Mouse (Mus musculus) adipocyte (in vitro differentiated cells): Measurements from ENCODE around the gene Krt33b.
A peak's percentile ranks its signal among the peaks of the same experiment; 100 is the strongest.

Source experiments
- DNase-seq: peaks from one replicate; pipeline ENCODE4 v3.0.0-alpha.2; 2016; ENCODE audit warnings: low spot score

Krt33b gene

DNA sequence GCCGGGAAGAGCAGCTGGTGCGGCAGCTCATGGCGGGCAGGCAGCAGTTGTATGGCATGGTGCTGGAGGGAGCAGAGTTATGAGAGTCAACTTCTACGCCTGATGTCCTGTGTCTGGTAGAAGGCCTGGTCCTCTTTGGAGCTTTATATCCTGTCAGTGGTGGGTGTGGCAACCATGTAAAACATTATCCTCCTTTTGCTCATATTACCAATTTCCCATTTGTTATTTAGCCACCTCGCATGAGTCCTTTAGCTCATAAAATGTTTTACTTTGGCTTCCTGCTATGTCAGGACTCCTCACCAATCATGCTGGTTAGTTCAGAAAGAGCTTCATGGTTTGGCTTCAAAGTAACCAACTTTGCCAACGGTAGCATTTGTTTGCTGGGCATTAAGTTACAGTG is at the start of gene Krt33b:
Krt33b (minus strand) TSS at position 101 of the 400 bp plus-strand sequence.
- DNase-seq = no peak

DNA sequence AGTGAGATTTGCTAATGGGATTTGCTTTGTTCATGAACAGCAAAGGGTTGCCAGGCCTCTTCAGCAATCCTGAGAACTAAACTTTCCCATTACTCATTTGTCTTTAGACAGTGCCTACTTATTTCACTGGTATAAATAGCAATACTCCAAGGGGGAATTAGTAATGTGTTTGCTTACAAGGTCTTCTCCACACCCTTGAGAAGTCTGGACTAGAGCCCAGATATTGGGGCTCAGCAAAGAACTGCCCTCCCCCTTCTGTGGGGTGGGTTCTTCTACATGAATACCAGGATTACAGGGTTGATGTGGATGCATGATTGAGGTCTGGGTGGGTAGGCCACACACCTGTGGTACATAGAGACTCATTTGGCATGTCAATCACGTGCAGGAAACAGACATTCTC is 44.2 kb upstream of the Krt33b start:
- peak; percentile 6 for DNase-seq

DNA sequence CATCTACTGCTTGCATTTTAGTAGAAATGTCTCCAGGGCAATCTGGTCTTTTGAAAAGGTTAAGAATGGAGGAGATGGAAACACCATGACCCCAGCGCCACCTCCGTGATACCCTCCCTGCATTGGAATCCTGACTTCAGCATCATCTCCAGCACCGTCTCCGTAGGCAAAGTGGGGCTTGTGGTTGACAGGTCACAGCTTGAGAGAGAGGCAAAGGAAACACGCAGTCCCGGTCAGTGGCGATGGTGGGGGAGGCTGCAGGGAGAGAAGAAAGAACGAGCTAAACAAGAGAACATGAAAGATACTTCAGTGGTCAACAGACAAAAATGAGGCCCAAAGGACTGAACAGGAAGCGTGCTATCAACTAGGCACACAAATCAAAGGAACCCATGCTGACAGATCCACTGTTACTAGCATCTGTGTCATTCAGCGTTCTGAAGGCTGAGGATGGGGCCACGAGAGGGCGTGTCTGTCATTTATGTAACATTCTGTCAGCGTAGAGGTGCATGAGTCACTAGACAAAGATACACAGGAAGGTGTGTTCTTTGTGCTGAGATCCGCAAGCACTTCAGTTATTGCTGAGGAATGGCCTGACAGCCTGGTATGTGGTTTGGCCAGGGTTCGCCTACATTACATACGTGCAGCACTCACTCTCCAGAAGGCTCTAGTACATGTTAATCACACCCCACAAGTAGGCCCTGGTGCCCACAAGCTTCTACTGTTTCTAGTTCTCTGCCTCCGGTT is 37.8 kb upstream of the Krt33b start:
- DNase-seq = no peak

DNA sequence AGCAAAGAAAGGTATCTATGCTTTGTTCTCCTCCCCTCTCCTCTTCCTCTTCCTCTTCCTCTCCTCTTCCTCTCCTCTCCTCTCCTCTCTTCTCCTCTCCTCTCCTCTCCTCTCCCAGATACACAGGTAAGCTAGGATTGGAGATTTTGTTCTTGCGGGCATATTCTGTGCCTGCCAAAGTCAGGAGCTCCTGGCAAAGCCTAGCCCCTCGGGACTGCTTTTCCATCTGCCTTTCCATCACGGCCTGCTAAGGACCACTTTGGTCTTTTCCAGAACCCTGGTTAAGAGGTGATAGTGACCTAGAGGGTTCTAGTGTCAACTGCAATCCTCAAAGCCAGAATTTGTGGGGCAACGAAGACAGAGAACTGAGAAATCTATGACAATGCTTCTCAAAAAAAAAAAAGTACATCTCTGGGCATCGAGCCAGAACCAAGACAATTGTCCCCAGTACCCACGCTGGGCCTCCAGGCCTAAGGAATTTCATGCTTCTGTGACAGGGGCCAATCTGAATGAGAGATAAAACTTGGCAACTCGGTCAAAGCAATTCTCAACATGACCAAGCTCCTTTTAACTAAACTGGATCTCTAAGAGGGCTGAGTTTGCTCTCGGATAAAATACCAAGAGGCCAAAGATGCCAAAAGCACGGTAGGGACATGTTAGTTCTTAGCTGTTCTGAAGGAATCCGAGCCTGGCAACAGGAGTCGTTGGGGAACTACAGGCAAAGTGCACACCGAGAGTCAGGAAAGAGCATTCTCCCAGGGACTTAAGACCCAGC is 36.8 kb upstream of the Krt33b start:
- peak; percentile 22 for DNase-seq

DNA sequence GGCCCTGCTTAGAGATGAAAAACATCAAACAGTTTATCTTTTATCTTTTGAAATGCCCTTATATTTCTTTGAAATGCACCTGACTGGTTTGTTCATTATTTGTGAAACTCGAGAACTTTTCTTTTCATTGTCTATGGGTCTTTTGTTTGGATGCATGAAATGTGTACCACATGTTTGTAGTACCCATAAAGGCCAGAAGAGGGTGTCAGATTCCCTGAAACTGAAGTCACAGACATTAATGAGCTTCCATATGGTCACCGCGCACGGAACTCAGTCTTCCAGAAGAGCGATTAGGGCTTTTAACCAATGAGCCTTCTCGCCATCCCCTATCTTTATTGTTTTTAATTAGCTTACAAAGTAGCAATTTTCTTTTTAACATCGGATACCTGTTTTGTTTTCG is 29.2 kb upstream of the Krt33b start:
- DNase-seq = no peak

GRCm38 (mm10) chr11:100055686-100056655 is 26.3 kb upstream of the Krt33b start:
- no peak for DNase-seq

GRCm38 (mm10) chr11:100050451-100050850 is 20.8 kb upstream of the Krt33b start, which contains the start of gene Krt31:
Krt31 (minus strand) TSS chr11:100050551.
- DNase-seq = no peak

- no peak for DNase-seq
Observed at GRCm38 (mm10) chr11:100047193-100047592, 17.5 kb upstream of the Krt33b start.

- peak; percentile 10 for DNase-seq
Observed at GRCm38 (mm10) chr11:100046303-100046866, 16.7 kb upstream of the Krt33b start.

- no peak for DNase-seq
Observed at GRCm38 (mm10) chr11:100041454-100041853, 11.8 kb upstream of the Krt33b start, which contains the start of gene Krt34. Krt34 (minus strand) TSS chr11:100041554.

DNA sequence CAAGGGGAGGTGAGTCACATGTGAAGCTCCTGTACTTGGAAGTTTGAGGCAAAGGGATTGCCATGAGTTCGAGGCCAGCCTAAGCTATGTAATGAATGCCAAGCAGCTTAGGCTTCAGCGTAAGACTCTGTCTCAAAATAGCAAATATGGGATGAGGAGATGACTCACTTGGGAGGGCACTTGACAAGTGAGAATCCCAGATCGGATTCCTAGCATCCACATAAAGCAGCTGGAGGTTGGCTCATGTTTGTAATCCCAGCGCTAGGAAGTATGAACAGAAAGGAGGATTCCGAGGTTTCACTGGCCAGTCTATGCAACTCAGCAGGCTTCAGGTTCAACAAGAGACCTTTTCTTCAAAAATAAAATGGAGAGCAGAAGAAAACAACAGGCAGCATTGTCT is 8.2 kb downstream of the Krt33b start:
- DNase-seq = no peak

- peak; percentile 47 for DNase-seq
Observed at GRCm38 (mm10) chr11:100019466-100019865, 10.2 kb downstream of the Krt33b start.

DNA sequence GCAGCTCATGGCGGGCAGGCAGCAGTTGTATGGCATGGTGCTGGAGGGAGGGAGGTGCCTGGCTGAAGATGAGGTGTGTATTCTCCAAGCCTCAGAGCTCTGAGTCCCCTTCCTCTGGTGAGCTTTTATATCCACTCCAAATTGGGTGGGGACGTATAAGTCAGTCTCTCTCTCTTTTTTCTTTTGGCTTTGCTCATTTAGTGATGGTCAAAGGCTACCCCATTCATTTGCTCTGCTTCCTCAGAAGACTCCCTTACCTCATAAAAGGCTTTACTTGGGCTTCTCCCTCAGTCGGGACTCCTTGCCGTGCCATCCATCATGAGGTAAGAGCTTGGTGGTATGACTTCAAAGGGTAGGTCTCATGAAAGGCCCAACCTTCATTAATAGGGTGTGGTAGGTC is 13.6 kb downstream of the Krt33b start, which contains the start of gene Krt33a:
Krt33a (minus strand) TSS at position 101 of the 400 bp plus-strand sequence.
- no peak for DNase-seq

DNA sequence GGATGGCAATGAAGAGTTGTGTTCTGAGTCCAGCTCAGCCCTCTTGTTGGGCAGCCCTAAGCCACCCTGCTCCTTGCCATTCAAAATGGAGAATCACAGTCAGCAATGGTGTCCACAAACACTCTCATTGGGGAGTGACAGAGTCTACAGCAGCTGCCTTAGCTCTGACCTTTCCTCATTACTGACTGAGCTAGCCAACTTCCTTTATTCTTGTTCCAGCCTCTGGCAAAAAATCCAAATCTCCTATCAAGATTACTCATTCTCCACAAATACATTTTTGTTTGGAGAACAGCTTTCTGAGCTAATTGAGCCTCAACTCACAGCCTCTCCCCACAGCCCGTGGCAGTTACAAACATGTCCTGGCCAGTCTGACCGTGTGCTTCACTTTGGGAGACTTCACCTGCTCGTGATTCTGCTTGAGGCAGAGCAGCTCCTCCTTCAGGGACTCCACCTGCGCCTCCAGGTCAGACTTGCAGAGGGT is 15.9 kb downstream of the Krt33b start:
- no peak for DNase-seq

DNA sequence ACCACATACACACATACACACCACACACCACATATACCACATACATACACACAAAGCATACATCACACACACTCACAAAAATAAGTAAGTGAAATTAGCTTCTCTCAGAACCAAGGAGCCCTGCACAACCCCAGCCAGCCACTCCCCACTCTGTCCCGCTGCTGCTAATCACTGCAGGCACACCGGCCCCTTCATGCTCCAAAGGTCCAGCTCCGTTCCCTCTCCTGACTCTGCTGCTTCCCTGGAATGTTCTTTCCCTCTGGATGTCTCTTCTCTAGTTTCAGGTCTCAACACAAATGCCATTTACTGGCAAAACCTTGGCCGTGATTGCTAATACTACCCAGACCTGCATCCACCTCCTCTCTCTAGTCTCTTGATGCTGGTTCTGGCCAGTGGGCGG is 19.0 kb downstream of the Krt33b start:
- no peak for DNase-seq

- DNase-seq = no peak
Observed at GRCm38 (mm10) chr11:100008336-100008735, 21.3 kb downstream of the Krt33b start.

DNA sequence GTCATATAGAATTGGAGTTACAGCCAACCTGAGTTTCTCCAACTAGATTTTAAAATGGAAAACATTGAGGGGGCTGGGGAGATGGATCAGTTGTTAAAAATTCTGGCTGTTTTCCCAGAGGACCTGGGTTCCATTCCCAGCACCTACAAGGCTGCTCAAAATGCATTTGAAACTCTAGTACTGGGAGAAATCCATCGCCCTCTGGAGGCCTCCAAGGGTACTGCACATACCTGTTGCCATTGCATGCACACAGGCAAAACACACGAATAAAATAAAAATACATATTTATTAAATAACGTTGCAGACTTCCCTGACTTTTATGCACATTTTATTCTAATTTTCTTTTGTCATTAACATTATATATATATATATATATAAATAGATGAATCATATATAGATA is 23.0 kb downstream of the Krt33b start:
- no peak for DNase-seq

GRCm38 (mm10) chr11:100005905-100006304 is 23.8 kb downstream of the Krt33b start:
- no peak for DNase-seq

GRCm38 (mm10) chr11:100004846-100005245 is 24.8 kb downstream of the Krt33b start:
- peak; percentile 77 for DNase-seq

GRCm38 (mm10) chr11:99999091-99999490 is 30.6 kb downstream of the Krt33b start:
- DNase-seq = no peak

- no peak for DNase-seq
Observed at GRCm38 (mm10) chr11:99994384-99994661, 35.3 kb downstream of the Krt33b start.
